Mouse (Mus musculus): ENCODE measurements around the gene Ripor2. TPM values are rescaled to one million over a fixed set of nuclear protein-coding genes. Genes with fewer than 3 reads are reported as not detected.

The Ripor2 gene
- polyA plus RNA-seq, 1 experiment = 8.9 TPM

- Histone ChIP-seq H3K4me1 (ENCODE audit: control insufficient read depth, insufficient read depth, low read length) (no peaks in the 10 kb centered on the region; the same call in 1 of the 2 replicates), H3K27me3 (ENCODE audit: control insufficient read depth, insufficient read depth, low read length) (no peaks in the 10 kb centered on the region; the same call in 1 of the 2 replicates), H3K4me3 (replicated peaks; ENCODE audit: insufficient read depth, low read depth, low read length) (no peak overlapping the region), H3K27ac (ENCODE audit: insufficient read depth, low read length) (no peak overlapping the region)
- DNase-seq = no peak
- no peak for TF ChIP-seq CTCF (IDR thresholded peaks at IDR 0.05; ENCODE audit: borderline replicate concordance, insufficient read depth, low read depth, low read length)
- no peak for TF ChIP-seq POLR2A (IDR thresholded peaks at IDR 0.05; ENCODE audit: borderline replicate concordance, insufficient read depth, low read length)
- WGBS = 85% methylated on average over 5 of the region's 5 CpGs
These were observed 100.4 kb downstream of the Ripor2 start for GRCm38 (mm10) chr13:24682346-24682745.

- TF ChIP-seq CTCF (IDR thresholded peaks at IDR 0.05; ENCODE audit: borderline replicate concordance, insufficient read depth, low read depth, low read length) = no peak
- TF ChIP-seq POLR2A (IDR thresholded peaks at IDR 0.05; ENCODE audit: borderline replicate concordance, insufficient read depth, low read length) = no peak
- Histone ChIP-seq H3K27me3 (ENCODE audit: control insufficient read depth, insufficient read depth, low read length) (no peaks in the 10 kb centered on the region), H3K4me1 (ENCODE audit: control insufficient read depth, insufficient read depth, low read length) (no peaks in the 10 kb centered on the region), H3K27ac (ENCODE audit: insufficient read depth, low read length) (no peak overlapping the region), H3K4me3 (replicated peaks; ENCODE audit: insufficient read depth, low read depth, low read length) (no peak overlapping the region)
- no peak for DNase-seq
- 68% methylated on average over 2 of the region's 2 CpGs for WGBS
These were observed 102.5 kb downstream of the Ripor2 start for GRCm38 (mm10) chr13:24684503-24684902.

GRCm38 (mm10) chr13:24685846-24686245, 103.9 kb downstream of the Ripor2 start:
- WGBS = 71% methylated on average over 5 of the region's 5 CpGs
- no peak overlapping the region for H3K4me3 ChIP-seq (replicated peaks; ENCODE audit: insufficient read depth, low read depth, low read length)
- no peaks in the 10 kb centered on the region for H3K4me1 ChIP-seq (ENCODE audit: control insufficient read depth, insufficient read depth, low read length)
- no peak for DNase-seq
- no peak overlapping the region for H3K27ac ChIP-seq (ENCODE audit: insufficient read depth, low read length)
- no peaks in the 10 kb centered on the region for H3K27me3 ChIP-seq (ENCODE audit: control insufficient read depth, insufficient read depth, low read length)
- TF ChIP-seq CTCF (IDR thresholded peaks at IDR 0.05; ENCODE audit: borderline replicate concordance, insufficient read depth, low read depth, low read length) (no peak), POLR2A (IDR thresholded peaks at IDR 0.05; ENCODE audit: borderline replicate concordance, insufficient read depth, low read length) (no peak)

GRCm38 (mm10) chr13:24686705-24687665, 105.0 kb downstream of the Ripor2 start:
- Histone ChIP-seq H3K27ac (ENCODE audit: insufficient read depth, low read length) (no peak overlapping the region), H3K27me3 (ENCODE audit: control insufficient read depth, insufficient read depth, low read length) (no peaks in the 10 kb centered on the region), H3K4me3 (replicated peaks; ENCODE audit: insufficient read depth, low read depth, low read length) (no peak overlapping the region), H3K4me1 (ENCODE audit: control insufficient read depth, insufficient read depth, low read length) (no peaks in the 10 kb centered on the region)
- TF ChIP-seq POLR2A (IDR thresholded peaks at IDR 0.05; ENCODE audit: borderline replicate concordance, insufficient read depth, low read length) = no peak
- TF ChIP-seq CTCF (IDR thresholded peaks at IDR 0.05; ENCODE audit: borderline replicate concordance, insufficient read depth, low read depth, low read length) = peak; percentile 87
- 34% methylated on average over 15 of the region's 15 CpGs for WGBS
- peak; percentile 67 to 74 for DNase-seq

GRCm38 (mm10) chr13:24693312-24693711, 111.3 kb downstream of the Ripor2 start:
- H3K4me1 ChIP-seq (ENCODE audit: control insufficient read depth, insufficient read depth, low read length) = no peaks in the 10 kb centered on the region; the same call in 1 of the 2 replicates
- 78% methylated on average over 7 of the region's 7 CpGs for WGBS
- no peak overlapping the region for H3K27ac ChIP-seq (ENCODE audit: insufficient read depth, low read length)
- H3K4me3 ChIP-seq (replicated peaks; ENCODE audit: insufficient read depth, low read depth, low read length) = no peak overlapping the region
- no peaks in the 10 kb centered on the region for H3K27me3 ChIP-seq (ENCODE audit: control insufficient read depth, insufficient read depth, low read length)
- TF ChIP-seq POLR2A (IDR thresholded peaks at IDR 0.05; ENCODE audit: borderline replicate concordance, insufficient read depth, low read length) (no peak), CTCF (IDR thresholded peaks at IDR 0.05; ENCODE audit: borderline replicate concordance, insufficient read depth, low read depth, low read length) (no peak)
- no peak for DNase-seq

- no peak overlapping the region for H3K4me3 ChIP-seq (replicated peaks; ENCODE audit: insufficient read depth, low read depth, low read length)
- no peaks in the 10 kb centered on the region; the same call in 1 of the 2 replicates for H3K4me1 ChIP-seq (ENCODE audit: control insufficient read depth, insufficient read depth, low read length)
- no peak for DNase-seq
- H3K27ac ChIP-seq (ENCODE audit: insufficient read depth, low read length) = no peak overlapping the region
- 93% methylated on average over 4 of the region's 4 CpGs for WGBS
- TF ChIP-seq POLR2A (IDR thresholded peaks at IDR 0.05; ENCODE audit: borderline replicate concordance, insufficient read depth, low read length) (no peak), CTCF (IDR thresholded peaks at IDR 0.05; ENCODE audit: borderline replicate concordance, insufficient read depth, low read depth, low read length) (no peak)
- H3K27me3 ChIP-seq (ENCODE audit: control insufficient read depth, insufficient read depth, low read length) = no peaks in the 10 kb centered on the region; the same call in 1 of the 2 replicates
These were observed 116.8 kb downstream of the Ripor2 start for GRCm38 (mm10) chr13:24698746-24699145.

- Histone ChIP-seq H3K4me1 (ENCODE audit: control insufficient read depth, insufficient read depth, low read length) (no peaks in the 10 kb centered on the region), H3K27me3 (ENCODE audit: control insufficient read depth, insufficient read depth, low read length) (no peaks in the 10 kb centered on the region; the same call in 1 of the 2 replicates), H3K4me3 (replicated peaks; ENCODE audit: insufficient read depth, low read depth, low read length) (no peak overlapping the region), H3K27ac (ENCODE audit: insufficient read depth, low read length) (no peak overlapping the region)
- TF ChIP-seq CTCF (IDR thresholded peaks at IDR 0.05; ENCODE audit: borderline replicate concordance, insufficient read depth, low read depth, low read length) (no peak), POLR2A (IDR thresholded peaks at IDR 0.05; ENCODE audit: borderline replicate concordance, insufficient read depth, low read length) (no peak)
- WGBS = 82% methylated on average over 5 of the region's 5 CpGs
- DNase-seq = no peak
These were observed 120.1 kb downstream of the Ripor2 start for GRCm38 (mm10) chr13:24702128-24702527.

Measured in cerebellum, adult 2 months (tissue).